8 mouse cellular contexts compared by ENCODE assay signal in the genomic region with DNA sequence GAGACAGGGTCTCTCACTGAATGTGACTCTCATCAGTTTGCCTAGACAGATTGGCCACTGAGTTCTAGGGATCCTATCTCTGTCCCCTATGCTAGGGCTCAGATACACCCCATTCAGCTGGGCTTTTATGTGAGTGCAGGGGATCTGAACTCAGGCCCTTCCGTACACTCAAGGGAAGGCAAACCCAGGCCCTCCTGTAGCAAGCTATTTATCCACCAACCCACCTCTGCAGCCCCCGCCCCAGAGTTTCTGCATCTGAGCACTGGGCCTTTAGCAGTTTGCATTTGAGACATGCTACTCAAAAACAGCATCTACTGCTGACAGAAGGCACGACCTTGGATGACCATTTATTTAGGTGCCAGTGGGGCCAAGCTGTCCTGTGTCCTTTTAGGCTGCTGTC.
DNase-seq lines count a peak whose midpoint lies in the region; ATAC-seq and TF ChIP-seq lines count a peak whose summit lies in the region.
"Had no signal": no experiment of that assay in that cellular context is flagged by ENCODE, and none has a peak within 500 bp of the region (broad histone marks: within the 10 kb centered on the region; RNA-seq: fewer than 3 reads in every experiment).

No protein-coding gene starts in this region.

- peak; percentile 8 to 19 for DNase-seq in kidney, postnatal 4 days
- DNase-seq in kidney, adult 2 months = no peak
- no peak for DNase-seq in layer of hippocampus, postnatal 25 days (ENCODE audit: extremely low spot score in 1 of 2, low spot score in 1 of 2)
- no peak for DNase-seq in spleen, postnatal 36 days (ENCODE audit: low spot score in 2 of 2)

- H3K9ac ChIP-seq in embryonic facial prominence, embryonic 15.5 days = no peak overlapping the region
- peak overlapping the region; percentile 25; the same call in 1 of the 2 replicates for H3K9ac ChIP-seq in forebrain, embryonic 15.5 days (replicated peaks)
- no peak overlapping the region for H3K9ac ChIP-seq in midbrain, embryonic 15.5 days

- ATAC-seq in embryonic facial prominence, embryonic 15.5 days (ENCODE audit: insufficient number of reproducible peaks, low FRiP score, low TSS enrichment, low read depth) = no peak
- no peak for ATAC-seq in forebrain, embryonic 15.5 days (replicated peaks)
- ATAC-seq in midbrain, embryonic 15.5 days (replicated peaks) = no peak
- ATAC-seq: activated CD4-positive, CD25-positive, alpha-beta regulatory T cell, adult 4 months had no signal

- no peaks in the 10 kb centered on the region for H3K9me3 ChIP-seq in embryonic facial prominence, embryonic 15.5 days (replicated peaks)
- no peaks in the 10 kb centered on the region for H3K9me3 ChIP-seq in forebrain, embryonic 15.5 days
- H3K9me3 ChIP-seq in midbrain, embryonic 15.5 days = no peaks in the 10 kb centered on the region

- no peaks in the 10 kb centered on the region for H3K27me3 ChIP-seq in kidney, adult 2 months (replicated peaks; ENCODE audit: control insufficient read depth, insufficient read depth, low read length)
- no peaks in the 10 kb centered on the region for H3K27me3 ChIP-seq in embryonic facial prominence, embryonic 15.5 days
- H3K27me3 ChIP-seq in forebrain, embryonic 15.5 days = no peaks in the 10 kb centered on the region
- H3K27me3 ChIP-seq in midbrain, embryonic 15.5 days (replicated peaks) = no peaks in the 10 kb centered on the region; the same call in 1 of the 2 replicates

- H3K4me3 ChIP-seq in kidney, adult 2 months (ENCODE audit: insufficient read depth, low read depth, low read length) = no peak overlapping the region
- H3K4me3 ChIP-seq in embryonic facial prominence, embryonic 15.5 days (replicated peaks) = no peak overlapping the region
- H3K4me3 ChIP-seq in forebrain, embryonic 15.5 days = no peak overlapping the region
- H3K4me3 ChIP-seq in midbrain, embryonic 15.5 days = 0 out of 2 replicates have a peak overlapping the region, but pooled peaks have one; percentile 23

- H3K36me3 ChIP-seq in kidney, adult 2 months (ENCODE audit: control insufficient read depth, insufficient read depth, low read length) = no peaks in the 10 kb centered on the region
- no peaks in the 10 kb centered on the region for H3K36me3 ChIP-seq in embryonic facial prominence, embryonic 15.5 days
- no peaks in the 10 kb centered on the region for H3K36me3 ChIP-seq in forebrain, embryonic 15.5 days
- no peaks in the 10 kb centered on the region for H3K36me3 ChIP-seq in midbrain, embryonic 15.5 days (replicated peaks)

- peak overlapping the region; percentile 40; the same call in 1 of the 2 replicates for H3K4me2 ChIP-seq in embryonic facial prominence, embryonic 15.5 days (replicated peaks)
- peak overlapping the region; percentile 45 for H3K4me2 ChIP-seq in forebrain, embryonic 15.5 days (replicated peaks)
- peak overlapping the region; percentile 46 for H3K4me2 ChIP-seq in midbrain, embryonic 15.5 days

- H3K27ac ChIP-seq in kidney, adult 2 months (ENCODE audit: insufficient read depth, low read depth, low read length) = no peak overlapping the region
- peak overlapping the region; percentile 71 for H3K27ac ChIP-seq in embryonic facial prominence, embryonic 15.5 days (replicated peaks)
- H3K27ac ChIP-seq in forebrain, embryonic 15.5 days (replicated peaks) = no peak overlapping the region
- no peak overlapping the region for H3K27ac ChIP-seq in midbrain, embryonic 15.5 days

- TF ChIP-seq POLR2A in kidney, adult 2 months (IDR thresholded peaks at IDR 0.05; ENCODE audit: low read depth, low read length) = no peak

- 73% methylated on average over 3 of the region's 3 CpGs for WGBS in kidney, adult 2 months
- whole genome bisulfite sequencing in embryonic facial prominence, embryonic 15.5 days = 69% methylated on average over 3 of the region's 3 CpGs
- WGBS in forebrain, embryonic 15.5 days = 63% methylated on average over 3 of the region's 3 CpGs
- 82% methylated on average over 3 of the region's 3 CpGs for WGBS in midbrain, embryonic 15.5 days

- no peaks in the 10 kb centered on the region for H3K4me1 ChIP-seq in kidney, adult 2 months (ENCODE audit: control insufficient read depth, insufficient read depth, low read length)
- H3K4me1 ChIP-seq in embryonic facial prominence, embryonic 15.5 days = peaks cover 20% of the 10 kb centered on the region
- H3K4me1 ChIP-seq in forebrain, embryonic 15.5 days = peaks cover 15% of the 10 kb centered on the region
- H3K4me1 ChIP-seq in midbrain, embryonic 15.5 days = peaks cover 12% of the 10 kb centered on the region

- TF ChIP-seq CTCF in kidney, adult 2 months (conservative IDR thresholded peaks at IDR 0.05; ENCODE audit: insufficient read depth, insufficient read length, low read depth, low read length) = no peak

Comparison
In these comparisons a context has a peak if more than half of its experiments do, and no peak if none do; other contexts are left out.
1. DNase-seq: peak in kidney, postnatal 4 days (2 of 2); none in kidney, adult 2 months (single experiment), layer of hippocampus, postnatal 25 days (0 of 2) and spleen, postnatal 36 days (0 of 2).
2. Peak in every context shown above with its lines, with median percentiles within 50 percentile points of each other: H3K4me2 ChIP-seq.